Mouse (Mus musculus) embryonic facial prominence, embryonic 14.5 days (tissue): ENCODE results near the gene Glrx5. TPM values are rescaled to one million over a fixed set of nuclear protein-coding genes. Genes with fewer than 3 reads are reported as not detected.

Source experiments
- ATAC-seq: fragments of 200-750 bp; cut with Nextera tagmentation; 2 replicates; pipeline ENCODE4 v1.8.0; 2017; ENCODE audit warnings: low read depth, moderate number of reproducible peaks, moderate TSS enrichment
- DNase-seq: peaks from one replicate; pipeline ENCODE4 v3.0.0-alpha.2; 2015; ENCODE audit warnings: low spot score
- H3K27ac ChIP-seq: fragments of 300-500 bp; sonication (generic); replicated peaks from 2 replicates; pipeline ENCODE4 v1.5.1; 2014; ENCODE audit warnings: low read depth, mild to moderate bottlenecking, low read length, moderate library complexity
- H3K27me3 ChIP-seq: fragments of 300-500 bp; sonication (generic); replicated peaks from 2 replicates; pipeline ENCODE4 v1.6.1; 2014; ENCODE audit warnings: low read length; ENCODE audit not compliant: control insufficient read depth, insufficient read depth
- H3K36me3 ChIP-seq: fragments of 300-500 bp; sonication (generic); 2 replicates; pipeline ENCODE4 v1.6.1; 2014; ENCODE audit warnings: low read length, mixed read lengths; ENCODE audit not compliant: control insufficient read depth, insufficient read depth
- H3K4me1 ChIP-seq: fragments of 300-500 bp; sonication (generic); 2 replicates; pipeline ENCODE4 v1.6.1; 2014; ENCODE audit warnings: antibody characterized with exemption, low read length; ENCODE audit not compliant: control insufficient read depth, insufficient read depth
- H3K4me2 ChIP-seq: fragments of 300-500 bp; sonication (generic); 2 replicates; pipeline ENCODE4 v1.6.1; 2014; ENCODE audit warnings: low read depth, mild to moderate bottlenecking, low read length, moderate library complexity, mixed read lengths
- H3K4me3 ChIP-seq: fragments of 300-500 bp; sonication (generic); 2 replicates; pipeline ENCODE4 v1.5.1; 2014; ENCODE audit warnings: low read depth, mild to moderate bottlenecking, low read length
- H3K9ac ChIP-seq: fragments of 300-500 bp; sonication (generic); 2 replicates; pipeline ENCODE4 v1.6.1; 2014; ENCODE audit warnings: low read depth, mild to moderate bottlenecking, low read length, moderate library complexity, mixed read lengths
- H3K9me3 ChIP-seq: fragments of 300-500 bp; sonication (generic); 2 replicates; pipeline ENCODE4 v1.6.1; 2016; ENCODE audit warnings: low read length; ENCODE audit not compliant: control insufficient read depth
- WGBS: fragments of 180-500 bp; shearing (Covaris S2); extraction: QIAGEN DNeasy Blood & Tissue Kit; methylation state at CpG from one replicate; pipeline ENCODE4 v1.1.7; 2014; 5-methylcytosine and 5-hydroxymethylcytosine counted together
- polyA plus RNA-seq: library from polyadenylated mRNA; unstranded; fragments of >200 nt; fragmentation: Nextera tagmentation; extraction: Ambion mirVana; gene quantifications from 2 replicates; pipeline ENCODE4 v1.2.1, GENCODE M21; 2014

The Glrx5 gene
- polyA plus RNA-seq, 1 experiment from 2014 or later = 183 TPM

DNA sequence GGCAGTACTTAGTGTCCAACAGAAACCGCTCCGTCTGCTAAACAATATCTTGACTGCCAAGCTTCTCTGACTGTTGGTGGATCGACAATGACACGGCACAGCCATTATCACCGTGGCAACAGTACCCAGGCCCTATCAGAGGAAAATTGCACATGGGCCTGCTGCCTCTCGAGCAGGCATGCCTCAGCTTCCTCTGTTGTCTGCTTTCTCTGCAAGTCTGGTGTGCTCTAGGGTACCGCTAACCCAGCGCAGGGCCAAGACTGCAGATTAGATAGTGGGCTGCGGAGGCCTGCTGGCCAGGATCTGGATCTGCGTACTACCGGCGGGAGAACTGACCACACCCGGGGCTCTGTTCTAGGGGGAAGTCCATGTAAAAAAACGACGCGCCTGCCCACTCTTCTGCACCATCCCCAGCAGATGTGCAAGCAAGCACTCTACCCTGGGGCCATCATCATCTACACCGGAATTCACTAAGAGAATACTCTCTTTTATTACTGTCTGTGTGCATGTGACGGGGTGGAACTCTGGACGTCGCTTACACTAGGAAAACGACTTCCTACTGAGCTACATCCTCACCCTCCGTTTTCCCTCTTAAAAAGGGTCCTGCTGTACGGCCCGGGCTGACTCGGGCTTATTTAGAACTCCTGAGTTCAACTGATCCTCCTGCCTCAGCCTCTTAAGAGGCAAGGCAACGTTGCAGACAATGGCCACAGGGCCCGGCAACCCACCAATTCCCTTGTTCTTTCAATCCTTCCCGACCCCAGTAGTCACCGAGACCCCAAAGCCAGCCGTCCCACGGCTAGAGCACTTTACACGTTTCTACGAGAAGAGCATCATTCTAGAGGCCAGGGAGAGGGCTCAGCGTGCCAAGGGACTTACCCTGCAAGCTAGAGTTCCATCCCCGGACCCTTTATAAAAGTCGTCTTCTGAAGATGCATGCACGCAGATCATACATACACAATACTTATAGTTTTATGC lies 1.1 kb upstream of the Glrx5 start:
- Histone ChIP-seq H3K4me3 (peak overlapping the region; percentile 87), H3K36me3 (peaks cover 21% of the 10 kb centered on the region), H3K9ac (peak overlapping the region; percentile 83), H3K4me2 (peak overlapping the region; percentile 89), H3K27ac (peak overlapping the region; percentile 18), H3K27me3 (no peaks in the 10 kb centered on the region), H3K4me1 (peaks cover 17% of the 10 kb centered on the region), H3K9me3 (no peaks in the 10 kb centered on the region)
- ATAC-seq (no peak), DNase-seq (no peak)
- WGBS = 8% methylated on average over 37 of the region's 37 CpGs

DNA sequence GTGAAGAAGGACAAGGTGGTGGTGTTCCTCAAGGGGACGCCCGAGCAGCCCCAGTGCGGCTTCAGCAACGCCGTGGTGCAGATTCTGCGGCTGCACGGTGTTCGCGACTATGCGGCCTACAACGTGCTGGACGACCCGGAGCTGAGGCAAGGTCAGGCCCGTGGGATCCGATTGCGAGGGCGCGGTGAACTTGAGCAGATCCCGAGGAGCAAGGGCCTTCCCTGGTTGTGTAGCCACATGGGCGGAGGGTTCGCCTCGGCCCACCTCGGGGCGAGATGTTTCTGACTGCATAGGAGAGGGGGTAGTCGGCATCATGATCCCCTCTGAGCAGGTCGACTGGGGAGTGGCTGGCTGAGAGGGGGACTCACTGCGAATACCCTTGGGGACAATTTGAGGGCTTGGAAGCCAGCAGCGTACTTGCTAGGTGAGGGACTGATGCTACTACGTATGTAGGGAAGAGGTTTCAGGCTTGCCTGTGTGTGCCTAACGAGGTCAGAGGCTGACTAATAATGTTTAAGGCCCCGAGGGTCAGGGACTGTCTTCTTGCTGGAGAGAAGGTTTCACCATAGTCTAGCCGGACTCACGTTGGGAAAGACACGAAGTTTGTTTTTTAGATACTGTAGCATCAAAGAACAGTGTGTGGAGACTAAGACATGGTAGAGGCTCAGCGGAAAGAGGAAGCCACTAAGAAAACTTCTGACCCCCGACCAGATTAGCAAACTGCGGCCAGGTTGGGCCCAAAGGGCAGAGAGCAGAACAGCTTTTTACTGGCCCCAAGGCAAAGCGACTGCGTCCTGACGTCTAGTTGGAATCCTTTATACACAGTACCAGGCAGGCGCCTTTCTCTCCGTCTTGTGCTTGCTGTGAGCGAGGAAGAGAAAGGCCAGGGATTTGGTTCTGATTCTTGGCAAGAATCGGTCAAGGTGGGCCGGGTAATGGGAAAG lies 616 bp downstream of the Glrx5 start:
- H3K36me3 ChIP-seq = peaks cover 21% of the 10 kb centered on the region
- peak overlapping the region; percentile 94 for H3K4me2 ChIP-seq
- DNase-seq (no peak), ATAC-seq (peak; percentile 45)
- WGBS = 3% methylated on average over 28 of the region's 45 CpGs
- H3K27ac ChIP-seq = peak overlapping the region; percentile 63
- H3K27me3 ChIP-seq = no peaks in the 10 kb centered on the region
- H3K4me3 ChIP-seq = peak overlapping the region; percentile 87
- peaks cover 17% of the 10 kb centered on the region for H3K4me1 ChIP-seq
- H3K9ac ChIP-seq = peak overlapping the region; percentile 84
- no peaks in the 10 kb centered on the region for H3K9me3 ChIP-seq

DNA sequence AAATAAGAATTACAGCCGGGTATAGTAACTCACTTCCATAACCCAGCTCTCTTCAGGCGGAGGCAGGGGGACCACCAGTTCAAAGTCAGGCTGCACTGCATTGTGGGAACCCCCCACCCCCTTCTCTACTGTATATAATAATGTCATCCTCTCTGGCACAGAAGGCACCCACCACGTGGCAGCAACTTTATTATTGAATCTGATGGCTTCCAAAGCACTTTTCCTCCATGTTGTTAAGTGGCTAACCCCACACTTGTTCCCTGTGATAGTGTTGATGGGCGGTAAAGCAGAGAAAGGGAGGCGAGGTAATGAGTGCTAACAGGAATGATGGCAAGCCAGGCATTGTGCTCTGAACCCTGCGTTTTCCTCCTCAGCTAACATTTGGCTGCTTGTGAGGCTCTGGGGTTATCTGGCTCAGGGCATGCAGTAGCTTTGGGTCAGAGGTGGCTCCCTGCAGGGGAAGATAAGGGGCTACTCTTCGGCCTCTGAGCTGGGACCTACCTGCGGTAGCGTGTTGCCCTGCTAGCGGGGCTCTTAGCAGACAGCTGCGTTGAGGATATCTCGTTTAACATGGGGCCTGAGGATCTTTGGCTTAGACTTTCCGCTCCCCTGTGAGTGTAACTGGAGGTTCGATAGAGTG lies 1.8 kb downstream of the Glrx5 start:
- Histone ChIP-seq H3K27ac (no peak overlapping the region), H3K4me1 (peaks cover 17% of the 10 kb centered on the region), H3K9me3 (no peaks in the 10 kb centered on the region), H3K27me3 (no peaks in the 10 kb centered on the region), H3K4me2 (peak overlapping the region; percentile 94), H3K4me3 (peak overlapping the region; percentile 87), H3K36me3 (peaks cover 14% of the 10 kb centered on the region), H3K9ac (peak overlapping the region; percentile 84)
- no peak for DNase-seq
- no peak for ATAC-seq
- WGBS = 68% methylated on average over 14 of the region's 14 CpGs

DNA sequence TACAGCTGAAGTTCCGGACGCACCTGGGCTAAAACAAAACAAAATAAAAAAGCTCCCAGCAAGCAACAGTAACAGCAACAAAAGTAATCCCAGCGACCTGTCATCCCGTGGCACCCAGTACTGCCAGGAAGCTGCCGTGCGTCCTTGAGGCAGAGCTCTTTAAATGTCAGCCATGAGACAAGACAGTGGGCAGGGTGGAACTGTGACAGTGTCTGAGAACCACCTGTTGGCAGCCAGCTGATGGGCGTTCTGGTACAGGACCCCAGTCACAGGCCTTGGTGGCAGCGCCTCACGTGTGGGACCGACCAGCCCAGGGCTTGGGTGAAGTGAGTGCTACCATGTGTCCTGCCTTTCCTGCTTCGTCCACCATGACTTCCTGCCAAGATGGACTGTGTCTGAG lies 5.7 kb downstream of the Glrx5 start:
- Histone ChIP-seq H3K9me3 (no peaks in the 10 kb centered on the region), H3K27ac (no peak overlapping the region), H3K4me1 (peaks cover 12% of the 10 kb centered on the region), H3K4me2 (no peak overlapping the region), H3K9ac (no peak overlapping the region), H3K36me3 (peaks cover 30% of the 10 kb centered on the region), H3K27me3 (no peaks in the 10 kb centered on the region), H3K4me3 (no peak overlapping the region)
- WGBS = 86% methylated on average over 11 of the region's 11 CpGs
- DNase-seq = no peak
- no peak for ATAC-seq

DNA sequence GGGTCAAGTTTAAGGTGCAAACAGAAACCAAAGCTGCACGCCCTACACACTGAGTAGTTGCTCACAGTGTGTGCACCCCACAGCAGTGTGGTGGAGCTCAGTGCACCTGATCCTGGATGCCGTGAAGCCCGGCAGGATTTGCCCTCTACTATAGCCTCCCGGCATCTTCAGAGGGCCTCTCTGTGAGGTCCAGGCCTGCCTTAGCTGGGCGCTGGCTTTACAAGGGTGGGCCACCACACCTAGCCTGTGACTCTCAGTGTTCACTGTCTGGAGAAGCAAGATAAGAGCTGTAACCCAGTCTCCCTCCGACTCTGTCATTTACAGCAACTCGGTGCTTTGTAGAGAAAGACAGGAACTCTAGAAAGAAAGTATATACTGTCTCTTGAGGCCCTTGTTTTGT lies 6.4 kb downstream of the Glrx5 start:
- no peak for ATAC-seq
- H3K9ac ChIP-seq = no peak overlapping the region
- 82% methylated on average over 7 of the region's 7 CpGs for WGBS
- no peak for DNase-seq
- H3K9me3 ChIP-seq = no peaks in the 10 kb centered on the region
- H3K27me3 ChIP-seq = no peaks in the 10 kb centered on the region
- H3K4me2 ChIP-seq = no peak overlapping the region
- H3K4me1 ChIP-seq = peaks cover 5% of the 10 kb centered on the region
- H3K4me3 ChIP-seq = no peak overlapping the region
- no peak overlapping the region for H3K27ac ChIP-seq
- peaks cover 30% of the 10 kb centered on the region for H3K36me3 ChIP-seq

DNA sequence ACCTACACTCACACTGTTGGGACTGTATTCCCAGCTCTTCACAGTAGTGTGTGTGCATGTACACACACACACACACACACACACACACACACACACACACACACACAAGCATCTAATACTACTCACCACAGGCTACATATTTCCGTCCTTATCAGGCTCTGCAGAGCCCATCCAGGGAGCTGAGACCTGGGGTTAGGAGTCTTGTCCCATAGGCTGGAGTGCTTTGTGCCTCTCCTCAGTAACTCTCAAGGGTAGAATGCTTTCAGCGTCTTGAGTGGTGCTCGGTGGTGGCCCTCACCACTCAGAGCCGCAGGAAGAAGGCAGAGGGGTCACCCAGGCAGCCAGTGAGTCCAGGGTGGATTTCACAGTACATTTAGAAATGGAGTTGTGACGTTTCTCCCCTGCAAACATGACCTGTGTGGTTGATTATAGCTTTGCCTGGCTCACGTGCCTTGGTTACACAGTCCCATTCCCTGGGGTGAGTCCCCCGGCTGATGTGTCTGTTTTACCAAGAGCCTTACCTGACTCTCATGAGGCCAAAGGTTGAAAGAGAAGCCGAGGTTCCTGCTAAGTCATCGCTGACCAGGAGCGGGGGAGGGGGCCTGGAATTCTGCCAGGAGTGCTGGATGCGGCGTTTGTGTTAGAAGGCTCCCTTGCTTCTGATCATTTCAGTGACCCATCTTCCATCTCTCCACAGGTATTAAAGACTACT lies 7.2 kb downstream of the Glrx5 start:
- Histone ChIP-seq H3K4me3 (no peak overlapping the region), H3K27me3 (no peaks in the 10 kb centered on the region), H3K4me2 (no peak overlapping the region), H3K9ac (no peak overlapping the region), H3K9me3 (no peaks in the 10 kb centered on the region), H3K27ac (no peak overlapping the region), H3K4me1 (no peaks in the 10 kb centered on the region), H3K36me3 (peaks cover 30% of the 10 kb centered on the region)
- ATAC-seq (no peak), DNase-seq (no peak)
- 51% methylated on average over 12 of the region's 12 CpGs for WGBS

DNA sequence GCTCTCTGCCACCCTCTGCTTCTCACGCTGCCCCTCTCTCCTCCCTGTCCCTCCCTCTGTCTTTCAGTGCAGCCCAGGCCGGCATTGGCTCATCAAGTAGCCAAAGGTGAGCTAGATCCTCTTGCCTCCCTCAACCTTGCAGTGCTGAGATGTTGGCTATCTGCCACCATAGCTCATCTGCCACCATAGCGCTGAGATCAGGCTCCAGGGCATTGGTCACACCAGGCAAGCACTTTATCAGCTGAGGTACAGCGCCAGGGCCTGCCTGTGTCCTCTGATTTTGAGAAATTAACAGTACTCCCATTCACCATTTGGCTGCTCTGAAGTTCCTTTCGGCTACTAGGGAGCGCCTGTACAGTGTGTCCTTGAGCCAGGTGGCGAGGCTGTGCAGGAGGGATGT lies 8.5 kb downstream of the Glrx5 start:
- Histone ChIP-seq H3K9me3 (no peaks in the 10 kb centered on the region), H3K4me1 (no peaks in the 10 kb centered on the region), H3K9ac (no peak overlapping the region), H3K4me2 (no peak overlapping the region), H3K27ac (no peak overlapping the region), H3K4me3 (no peak overlapping the region), H3K36me3 (peaks cover 30% of the 10 kb centered on the region), H3K27me3 (no peaks in the 10 kb centered on the region)
- WGBS = 98% methylated on average over 7 of the region's 7 CpGs
- no peak for ATAC-seq
- DNase-seq = no peak

DNA sequence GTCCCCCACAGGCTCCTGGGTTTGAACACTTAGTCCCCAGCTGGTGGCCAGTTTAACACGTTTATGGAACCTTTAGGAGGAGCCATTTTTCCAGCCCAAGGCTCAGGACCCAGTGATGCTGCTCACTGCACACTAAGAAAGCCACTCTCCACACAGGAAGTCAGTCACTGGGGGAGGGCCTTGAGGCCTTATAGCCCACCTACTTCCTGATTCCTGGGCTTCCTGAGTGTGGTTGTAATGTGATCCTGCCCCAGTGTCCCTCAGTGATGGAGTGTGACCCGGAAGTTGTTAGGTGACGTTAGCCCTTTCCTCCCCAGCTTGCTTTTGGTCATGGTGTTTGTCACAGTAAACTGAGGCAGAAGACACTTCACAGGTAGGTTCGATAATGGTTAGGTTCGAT lies 10.6 kb downstream of the Glrx5 start:
- Histone ChIP-seq H3K36me3 (peaks cover 30% of the 10 kb centered on the region), H3K4me2 (no peak overlapping the region), H3K9me3 (no peaks in the 10 kb centered on the region), H3K4me3 (no peak overlapping the region), H3K4me1 (no peaks in the 10 kb centered on the region), H3K9ac (no peak overlapping the region), H3K27me3 (no peaks in the 10 kb centered on the region), H3K27ac (no peak overlapping the region)
- no peak for ATAC-seq
- WGBS = 87% methylated on average over 5 of the region's 5 CpGs
- DNase-seq = no peak
